Mouse (Mus musculus): ENCODE results near the gene Triap1.
"Not testable (repeated sequence)": the region's sequence is repeated elsewhere in the genome, so short reads cannot be mapped to it uniquely, and the experiment has no call there.

Triap1 gene

DNA sequence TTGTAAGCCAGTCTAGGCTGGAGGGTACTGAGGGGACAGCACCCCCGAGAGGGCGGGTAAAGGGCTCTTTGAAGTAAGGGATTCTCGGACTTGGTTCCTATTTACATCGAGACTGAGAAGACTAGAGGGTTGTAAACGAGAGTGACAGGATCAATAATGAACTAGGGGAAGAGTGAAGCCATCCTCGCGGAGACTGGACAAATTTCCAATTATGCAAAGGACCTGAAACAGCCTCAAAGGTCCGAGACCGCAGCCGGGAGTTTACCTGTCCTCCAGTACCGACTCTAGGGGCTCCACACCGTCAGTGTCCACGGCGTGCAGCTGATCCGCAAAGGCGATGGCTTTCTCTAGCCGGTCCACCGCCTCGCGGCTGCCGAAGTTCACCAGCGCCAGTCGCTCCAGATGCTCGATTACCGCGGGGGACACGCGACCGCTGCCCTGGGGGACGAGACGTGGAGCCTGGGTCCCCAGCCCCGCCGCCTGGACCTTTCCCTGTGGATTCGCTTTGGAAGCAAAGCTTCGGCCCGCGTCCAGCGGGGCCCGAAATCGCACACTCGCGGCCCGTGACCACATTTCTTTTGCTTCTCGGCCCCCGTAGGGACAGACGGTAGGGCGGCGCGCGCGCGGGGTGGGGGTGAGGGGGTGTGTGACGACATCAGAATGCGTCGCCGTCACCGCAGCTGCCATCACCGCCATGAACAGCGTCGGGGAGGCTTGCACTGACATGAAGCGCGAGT lies at the start of gene Triap1, which contains the start of gene Gatc:
TSS of gene Triap1 (plus strand) at position 649 of the 737 bp plus-strand sequence.
TSS of gene Gatc (minus strand) at position 602 of the 737 bp plus-strand sequence.
- DNase-seq (ENCODE audit: low read depth, low spot score): peak; percentile 94

DNA sequence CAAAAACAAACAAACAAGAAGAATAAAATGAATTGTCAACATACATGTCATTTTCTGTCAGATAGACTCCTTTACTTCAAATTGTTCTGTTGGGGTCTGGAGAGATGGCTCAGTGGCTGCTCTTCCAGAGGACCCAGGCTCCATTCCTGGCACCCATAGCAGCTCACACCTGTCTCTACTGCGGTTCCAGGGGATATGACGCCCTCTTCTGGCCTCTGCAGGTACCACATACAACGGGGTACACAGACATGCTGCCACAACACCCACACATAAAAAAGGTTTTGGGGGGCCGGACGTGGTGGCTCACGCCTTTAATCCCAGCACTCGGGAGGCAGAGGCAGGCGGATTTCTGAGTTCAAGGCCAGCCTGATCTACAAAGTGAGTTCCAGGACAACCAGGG lies 46.9 kb upstream of the Triap1 start:
- DNase-seq (ENCODE audit: low read depth, low spot score): peak; percentile 38

DNA sequence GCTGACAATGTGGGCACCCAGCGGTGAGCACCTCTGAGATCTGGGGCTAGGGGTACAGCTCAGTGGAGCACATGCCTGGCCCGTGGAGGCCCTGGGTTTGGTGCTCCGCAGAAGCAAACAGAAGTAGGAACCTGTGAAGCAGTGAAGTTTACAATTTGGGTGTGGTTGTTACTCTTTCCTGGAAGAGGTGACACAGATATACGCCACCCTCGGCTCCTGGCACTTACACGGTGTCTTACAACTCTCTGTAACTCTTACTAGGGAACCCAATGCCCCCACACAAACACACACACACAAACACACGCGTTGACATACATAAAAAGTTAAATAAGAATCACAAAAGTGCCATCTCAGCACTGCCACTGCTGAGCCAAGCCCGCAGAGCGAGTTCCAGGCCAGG lies 44.7 kb upstream of the Triap1 start:
- no peak for DNase-seq (ENCODE audit: low read depth, low spot score)

DNA sequence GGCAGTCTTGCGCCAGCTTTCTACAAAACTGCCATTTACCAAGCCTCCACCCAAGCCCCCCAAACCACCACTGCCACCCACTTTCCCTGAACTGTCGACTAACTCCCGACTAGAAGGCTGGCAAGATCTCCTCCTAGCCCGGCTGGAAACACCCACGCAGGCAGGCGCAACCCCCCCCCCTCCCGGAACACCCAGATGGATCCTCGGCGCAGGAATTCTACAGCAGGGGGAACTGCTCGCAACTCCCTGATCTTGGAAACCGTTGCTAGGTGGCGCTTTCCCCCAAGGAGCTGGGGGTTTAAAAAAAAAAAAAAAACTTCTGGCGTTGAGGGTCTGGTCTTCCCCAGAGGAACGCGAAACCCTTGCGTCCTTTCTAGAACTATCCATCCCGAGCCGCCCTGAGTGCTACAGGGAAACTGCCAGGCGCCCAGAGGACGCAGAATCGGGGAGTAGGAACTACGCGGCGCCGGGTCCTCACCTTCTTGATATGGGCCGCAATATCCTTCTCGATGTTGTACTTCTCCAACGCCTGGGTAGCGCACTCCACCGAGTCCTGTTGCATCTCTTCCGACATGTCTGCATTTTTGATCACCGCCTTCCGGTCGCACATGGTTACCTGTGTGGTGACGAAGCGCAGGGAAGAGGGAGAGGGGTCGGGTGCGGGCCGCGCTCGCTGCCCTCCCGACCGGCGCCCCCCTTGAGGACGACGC lies 40.8 kb upstream of the Triap1 start:
- DNase-seq (ENCODE audit: low read depth, low spot score): no peak

DNA sequence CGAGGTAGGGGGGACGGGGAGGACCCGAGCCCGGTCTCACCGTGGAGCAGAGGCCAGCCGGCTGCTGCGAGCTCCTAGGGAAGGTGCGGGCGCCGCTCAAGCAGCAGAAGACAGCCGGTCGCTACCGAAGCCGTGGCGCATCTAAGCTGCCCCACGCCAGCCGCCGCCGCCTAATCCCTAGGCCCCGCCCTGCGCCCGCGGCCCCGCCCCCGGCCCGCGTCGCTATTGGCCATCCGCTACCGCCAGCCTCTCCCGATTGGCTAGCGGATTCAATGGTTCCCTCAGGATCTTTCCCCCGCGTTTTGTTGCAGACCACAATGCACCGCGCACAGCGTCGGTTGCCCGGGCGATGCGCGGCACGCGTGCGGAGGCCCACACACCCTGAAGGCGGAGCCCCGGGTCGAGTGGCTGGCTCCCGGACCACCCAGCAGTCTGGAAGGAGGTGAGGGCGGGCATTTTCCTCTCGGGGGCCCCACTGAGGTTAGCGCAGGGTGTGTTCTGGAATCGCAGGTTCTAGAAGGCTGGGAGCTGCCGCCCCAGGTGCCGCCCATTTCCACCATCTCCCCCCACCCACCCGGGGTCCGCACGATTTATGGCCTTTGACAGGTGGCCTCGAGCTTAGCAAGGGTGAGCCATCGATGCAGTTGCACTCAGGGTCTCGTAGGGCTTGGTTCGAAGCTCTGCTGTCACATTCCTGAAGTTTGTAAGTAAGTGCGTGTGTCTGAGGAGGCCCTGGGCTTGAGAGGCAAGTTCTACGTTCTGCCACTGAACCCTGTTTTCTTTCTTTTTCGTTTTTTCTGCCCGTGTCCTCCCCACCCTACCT lies 40.0 kb upstream of the Triap1 start, which contains the start of gene Dynll1:
TSS of gene Dynll1 (minus strand) at position 208 of the 823 bp plus-strand sequence.
- peak; percentile 99 for DNase-seq (ENCODE audit: low read depth, low spot score)

DNA sequence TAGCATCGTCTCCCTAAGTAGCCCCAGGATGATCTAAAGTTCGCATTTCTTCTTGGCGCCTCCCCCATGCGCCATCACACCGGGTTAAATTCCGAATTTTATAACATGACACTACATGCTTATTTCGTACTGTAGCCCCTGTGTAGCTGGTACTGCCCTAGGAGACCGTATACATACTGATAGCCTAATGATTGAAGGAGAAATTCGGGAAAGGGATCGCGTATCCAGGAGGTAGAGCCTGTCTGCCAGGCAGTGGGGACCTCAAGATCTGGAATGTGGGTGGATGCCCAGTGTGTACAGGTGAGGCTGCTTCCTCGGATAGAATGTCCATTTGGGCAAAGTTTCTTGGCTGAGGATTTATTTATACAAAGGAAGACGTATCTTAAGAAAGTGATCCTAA lies 39.4 kb upstream of the Triap1 start:
- DNase-seq (ENCODE audit: low read depth, low spot score): no peak

DNA sequence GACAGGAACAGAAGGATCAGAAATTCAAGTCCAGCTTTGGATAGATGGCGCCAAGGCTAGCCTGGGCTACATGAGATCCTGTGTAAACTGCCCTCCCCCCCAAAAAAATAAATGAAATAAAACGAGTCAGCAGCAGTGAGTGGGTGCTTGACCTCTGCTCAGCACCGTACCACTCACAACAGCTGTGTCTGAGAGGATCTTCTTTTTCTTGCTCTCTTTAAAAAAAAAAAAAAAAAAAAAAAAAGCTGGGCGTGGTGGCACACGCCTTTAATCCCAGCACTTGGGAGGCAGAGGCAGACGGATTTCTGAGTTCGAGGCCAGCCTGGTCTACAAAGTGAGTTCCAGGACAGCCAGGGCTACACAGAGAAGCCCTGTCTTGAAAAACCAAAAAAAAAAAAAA lies 38.8 kb upstream of the Triap1 start:
- not testable (repeated sequence) for DNase-seq (ENCODE audit: low read depth, low spot score)

DNA sequence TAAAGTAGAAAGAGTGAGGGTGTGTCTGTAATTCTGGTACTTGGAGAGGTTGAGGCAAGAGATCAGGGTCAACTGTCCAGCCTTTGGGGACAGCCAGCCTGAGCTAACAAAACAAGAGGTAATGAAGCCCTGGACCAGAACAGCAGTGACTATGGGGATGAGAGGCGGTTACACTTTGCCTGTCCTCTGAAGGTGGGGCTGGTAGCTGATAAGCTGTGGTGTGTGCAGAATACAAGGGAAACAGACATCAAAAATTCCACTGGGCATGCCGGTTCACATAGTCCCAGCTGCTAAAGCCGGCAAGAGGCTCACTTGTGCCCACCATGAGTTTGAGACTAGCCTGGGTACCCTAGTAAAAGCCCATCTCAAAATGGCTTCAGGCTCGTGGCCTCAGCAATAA lies 28.7 kb upstream of the Triap1 start:
- no peak for DNase-seq (ENCODE audit: low read depth, low spot score)

DNA sequence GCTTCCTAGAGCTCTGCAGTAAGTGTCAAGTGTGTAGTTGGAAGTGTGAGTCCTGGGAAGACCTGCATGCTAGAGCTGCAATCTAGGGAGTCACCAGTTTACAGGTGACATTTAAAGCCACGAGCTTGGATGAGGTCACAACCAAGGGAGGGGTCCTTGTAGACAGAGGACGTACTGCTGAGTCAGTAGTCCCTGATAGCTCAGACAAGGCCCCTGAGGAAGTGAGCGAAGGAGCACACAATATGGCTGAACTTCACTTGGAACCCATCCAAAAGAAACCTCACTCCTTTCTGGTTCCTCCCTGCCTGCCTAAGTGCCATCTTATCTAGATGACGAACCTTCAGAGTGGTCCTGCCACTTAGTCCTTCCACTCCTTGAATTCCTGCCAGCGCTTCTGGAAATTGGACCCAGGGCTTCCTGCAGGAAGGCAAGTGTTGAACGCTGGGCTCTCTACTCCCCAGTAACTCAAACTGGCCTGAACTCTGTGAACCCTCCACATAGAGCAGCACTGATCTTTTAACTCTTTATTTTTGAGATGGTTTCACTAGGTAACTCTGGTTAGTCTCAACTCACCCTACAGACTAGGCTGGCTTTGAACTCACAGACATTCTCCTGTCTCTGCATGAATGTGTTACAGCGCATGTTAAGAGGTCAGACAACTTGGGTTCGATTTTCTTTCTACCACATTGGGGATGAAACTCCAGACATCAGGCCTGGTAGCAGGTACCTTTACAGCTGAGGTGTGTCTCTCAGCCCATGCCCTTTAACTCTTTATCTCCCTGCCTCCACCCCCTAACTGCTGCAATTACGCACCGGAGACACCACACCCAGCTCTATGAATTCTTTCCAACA lies 28.0 kb upstream of the Triap1 start:
- no peak for DNase-seq (ENCODE audit: low read depth, low spot score)

DNA sequence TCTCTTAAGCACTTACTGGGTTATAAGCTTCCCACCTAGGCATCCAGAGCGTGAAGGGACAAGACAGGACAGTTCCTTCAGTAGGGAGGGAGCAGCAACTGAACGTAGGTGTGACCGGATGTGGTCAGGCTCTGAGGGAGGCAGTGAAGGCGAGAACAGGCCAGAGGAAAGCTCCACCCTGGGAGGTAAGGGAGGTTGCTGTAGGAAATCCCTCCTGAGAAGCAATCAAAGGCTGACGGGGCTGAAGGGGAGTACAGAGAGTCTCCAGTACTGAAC lies 27.4 kb upstream of the Triap1 start:
- no peak for DNase-seq (ENCODE audit: low read depth, low spot score)

DNA sequence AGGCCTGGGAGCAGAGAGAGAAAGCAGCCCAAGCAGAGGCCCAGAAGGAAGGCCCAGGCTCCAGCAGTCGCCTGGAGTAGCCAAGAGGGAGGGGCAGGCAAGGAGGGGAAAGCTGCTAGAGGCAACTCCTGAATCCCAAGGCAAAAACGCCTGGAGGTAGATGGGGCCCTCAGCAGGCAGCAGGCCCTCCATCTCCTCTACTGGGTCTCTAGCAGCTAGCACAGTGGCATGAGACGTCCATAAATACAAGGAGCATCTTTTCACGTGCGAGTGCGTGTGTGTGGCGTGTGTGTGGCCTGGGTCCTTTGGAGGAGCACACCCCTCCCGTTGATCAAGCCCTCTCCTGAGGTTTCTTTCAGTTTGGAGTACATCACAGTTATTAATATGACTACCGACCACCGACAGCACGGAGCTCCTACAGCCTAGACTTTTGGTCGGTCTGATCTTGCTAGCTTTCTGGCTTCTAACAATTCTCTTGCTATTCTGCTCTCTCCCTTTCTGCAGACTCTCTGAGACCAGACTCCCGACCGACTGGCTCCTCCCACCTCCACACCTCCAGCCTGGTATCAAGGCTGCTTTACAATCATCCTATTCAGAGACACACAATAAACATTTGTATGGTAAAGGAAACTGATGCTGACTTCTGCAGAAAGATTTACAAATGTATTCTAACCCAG lies 23.9 kb upstream of the Triap1 start:
- DNase-seq (ENCODE audit: low read depth, low spot score): no peak

DNA sequence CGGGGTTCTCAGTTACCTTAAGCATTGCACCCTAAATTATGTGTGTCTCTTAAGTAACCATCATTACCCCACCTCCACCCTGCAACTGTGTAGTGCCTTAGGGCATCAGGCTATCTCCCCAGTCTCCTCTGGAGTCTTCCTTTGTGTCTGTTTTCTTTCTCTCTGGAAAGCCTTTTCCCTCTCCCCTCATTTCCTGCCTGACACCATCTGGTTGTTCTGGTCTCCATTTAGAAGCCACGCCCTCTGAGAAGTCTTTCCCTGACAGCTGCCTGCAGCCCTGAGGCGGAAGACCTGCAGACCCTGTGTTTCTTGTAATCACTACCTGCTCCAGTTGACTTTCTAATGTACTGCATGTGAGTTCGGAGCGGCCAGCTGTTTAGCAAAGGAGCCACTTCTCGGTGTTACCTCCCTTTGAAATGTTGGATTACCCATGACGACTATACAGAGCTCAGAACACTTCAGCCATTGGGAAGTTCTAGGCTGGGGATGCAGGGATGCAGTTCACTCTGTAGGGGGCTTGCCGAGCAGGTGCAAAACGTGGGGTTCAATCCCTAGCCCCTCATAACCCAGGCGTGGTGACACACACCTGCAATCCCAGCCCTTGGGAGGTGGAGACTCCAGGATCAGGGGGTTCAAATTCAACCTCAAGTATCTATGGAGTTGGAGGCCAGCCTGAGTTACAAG lies 23.2 kb upstream of the Triap1 start:
- DNase-seq (ENCODE audit: low read depth, low spot score): peak; percentile 40

DNA sequence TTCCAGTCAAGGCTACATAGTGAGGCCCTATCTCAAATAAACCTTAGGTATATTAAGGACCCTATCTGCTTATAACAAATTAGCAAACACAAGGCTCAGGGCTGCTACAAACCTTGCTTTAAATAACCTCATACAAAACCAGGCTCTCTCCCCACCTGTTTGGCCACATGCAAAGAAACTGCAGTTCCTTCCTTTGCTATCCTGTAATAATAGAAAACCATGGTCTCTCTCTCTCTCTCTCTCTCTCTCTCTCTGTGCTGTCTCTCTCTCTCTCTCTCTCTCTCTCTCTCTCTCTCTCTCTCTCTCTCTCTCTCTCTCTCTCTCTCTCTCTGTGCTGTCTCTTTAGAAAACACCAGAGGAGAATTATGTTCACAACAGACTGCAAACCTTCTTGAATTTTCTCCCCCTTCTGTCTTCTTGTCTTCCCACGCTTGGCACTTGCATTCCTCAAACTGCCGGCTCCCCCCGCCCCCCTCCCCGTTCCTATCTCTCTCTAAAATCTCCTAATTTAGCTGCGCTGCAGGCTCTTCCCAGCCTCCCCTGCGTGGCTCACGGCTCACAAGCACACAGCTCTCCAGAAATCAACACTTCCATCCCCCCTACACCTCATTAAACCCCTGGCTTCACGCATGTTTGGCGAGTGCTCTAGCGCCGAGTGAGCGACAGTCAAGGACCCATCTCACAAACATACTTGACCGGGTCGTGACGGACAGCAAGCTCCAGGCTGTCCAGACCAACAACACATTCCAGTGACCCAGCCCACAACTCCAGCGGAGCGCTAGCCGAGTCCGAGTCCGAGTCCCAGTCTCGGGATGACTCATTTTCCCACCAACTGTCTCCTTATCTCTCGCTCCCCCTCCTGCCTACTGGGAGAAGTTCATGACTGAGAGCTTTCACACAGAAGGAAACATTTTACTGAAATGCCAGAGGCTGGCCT lies 21.8 kb upstream of the Triap1 start:
- peak; percentile 58 for DNase-seq (ENCODE audit: low read depth, low spot score)

DNA sequence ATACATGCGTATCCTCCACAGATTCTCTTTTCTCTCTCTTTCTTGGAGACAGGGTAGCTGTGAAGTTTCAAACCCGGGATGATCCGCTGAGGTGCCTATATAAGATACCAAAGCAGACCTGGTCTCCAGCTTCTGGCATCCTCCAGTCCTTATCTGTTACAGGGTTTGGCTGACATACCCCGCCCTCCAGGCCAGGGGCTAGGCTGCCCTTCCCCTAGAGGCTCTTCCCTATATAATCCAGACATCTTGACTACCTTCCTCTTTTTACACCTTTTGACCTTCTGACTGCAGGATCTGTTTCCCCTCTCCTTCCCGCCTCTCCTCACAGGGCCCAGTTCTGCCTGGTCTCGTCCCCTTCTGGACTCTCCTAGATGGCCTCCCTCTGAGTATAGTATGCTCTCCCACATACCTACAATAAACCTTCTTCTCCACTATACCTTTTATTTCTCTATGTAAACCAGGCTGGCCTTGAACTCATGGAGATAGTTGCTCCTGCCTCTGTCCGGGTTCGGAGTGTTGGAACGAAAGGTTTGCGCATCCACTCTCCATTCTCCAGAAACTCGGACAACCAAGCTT lies 14.7 kb upstream of the Triap1 start:
- DNase-seq (ENCODE audit: low read depth, low spot score): no peak

DNA sequence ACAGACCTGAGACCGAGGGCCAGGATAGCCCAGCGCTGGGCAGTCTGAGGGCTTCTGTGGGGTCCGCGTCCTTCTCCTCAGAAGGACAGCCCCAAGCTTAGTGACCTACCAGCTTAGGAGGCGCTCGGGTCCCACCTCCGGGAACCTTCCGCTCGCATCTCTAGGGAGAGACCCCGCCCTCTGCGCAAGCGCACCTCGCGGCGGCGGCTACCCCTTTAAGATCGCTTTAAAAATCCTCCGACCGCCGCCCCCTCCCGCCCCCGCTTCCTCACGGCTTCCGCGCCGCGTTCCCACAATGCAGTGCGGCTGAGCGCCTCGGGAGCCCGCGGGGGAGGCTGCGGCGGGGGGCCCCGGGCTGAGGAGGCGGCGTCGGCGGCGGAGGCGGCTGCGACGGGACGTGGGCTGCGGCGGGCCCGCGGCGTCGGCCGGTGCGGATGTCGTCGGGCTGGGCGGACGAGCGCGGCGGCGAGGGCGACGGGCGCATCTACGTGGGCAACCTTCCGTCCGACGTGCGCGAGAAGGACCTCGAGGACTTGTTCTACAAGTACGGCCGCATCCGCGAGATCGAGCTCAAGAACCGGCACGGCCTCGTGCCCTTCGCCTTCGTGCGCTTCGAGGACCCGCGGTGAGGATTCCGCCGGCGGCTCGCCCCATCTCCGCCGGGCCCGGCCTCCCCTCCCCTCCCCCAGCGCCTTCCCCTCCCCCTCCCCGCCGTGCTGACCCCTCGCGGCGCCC lies 14.0 kb upstream of the Triap1 start, which contains the start of gene Srsf9:
TSS of gene Srsf9 (plus strand) at position 303 of the 735 bp plus-strand sequence.
- DNase-seq (ENCODE audit: low read depth, low spot score): peak; percentile 97

DNA sequence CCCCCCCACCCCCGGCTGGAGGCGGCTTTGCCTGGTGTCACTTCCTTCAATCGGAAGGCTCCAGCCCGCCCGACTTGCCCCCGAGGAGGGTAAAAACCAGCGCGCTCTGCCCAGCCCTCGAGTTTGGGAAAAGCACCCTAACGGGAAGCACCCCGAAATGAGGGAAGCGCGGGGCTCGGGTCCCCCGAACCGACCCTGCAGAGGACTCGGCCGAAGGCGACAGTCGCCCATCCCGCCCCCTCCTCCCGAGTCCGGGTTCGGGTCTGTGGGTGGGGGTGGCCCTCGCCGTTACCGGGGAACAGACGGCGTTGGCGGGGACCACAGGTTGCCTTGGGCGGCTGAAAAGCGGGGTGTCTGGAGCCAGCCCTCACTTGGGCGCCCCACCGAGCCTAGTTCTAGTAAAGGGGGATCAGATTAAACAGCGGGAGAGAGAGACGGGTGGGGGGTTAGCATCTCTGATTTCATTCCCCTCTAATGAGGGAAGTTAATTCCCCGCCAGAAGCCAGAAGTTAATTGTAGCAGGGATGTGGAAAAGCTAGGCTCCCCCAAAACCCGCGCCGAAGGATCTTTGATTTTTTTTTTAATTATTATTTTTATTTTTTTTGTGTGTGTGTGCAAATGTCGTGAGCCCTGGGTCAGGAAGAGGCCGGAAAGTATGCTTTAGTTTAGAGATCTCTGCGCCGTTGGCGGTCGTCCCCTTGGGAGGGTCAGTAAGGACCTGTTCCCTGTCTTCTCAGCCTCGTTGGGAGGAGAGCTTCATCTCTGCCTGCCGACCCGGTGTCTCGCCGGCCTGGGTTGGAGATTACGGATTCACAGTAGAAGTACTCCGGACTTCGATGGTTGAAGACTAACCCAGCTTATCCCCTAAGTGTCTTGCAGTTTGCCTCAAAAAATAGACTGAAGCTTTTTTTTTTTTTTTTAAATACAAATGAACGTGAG lies 13.1 kb upstream of the Triap1 start:
- DNase-seq (ENCODE audit: low read depth, low spot score): no peak

DNA sequence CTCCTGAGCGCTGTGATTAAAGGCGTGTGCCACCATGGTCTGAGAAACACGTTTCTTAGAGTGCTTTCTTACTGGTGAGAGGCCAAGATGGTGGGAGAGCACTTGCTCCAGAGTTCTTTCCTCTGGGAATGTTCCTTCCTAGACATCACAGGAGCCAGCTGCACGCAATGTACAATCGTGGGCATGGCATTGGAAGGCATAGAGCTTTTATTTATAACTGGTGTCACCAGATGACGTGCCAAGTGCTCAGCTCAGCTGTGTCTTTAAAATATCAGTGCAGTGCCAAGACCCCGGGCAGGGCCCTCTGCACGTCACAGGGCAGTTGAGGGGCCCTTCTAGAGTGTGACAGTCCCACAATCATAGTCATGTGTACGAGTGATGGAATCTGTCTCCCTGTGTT lies 10.1 kb upstream of the Triap1 start:
- no peak for DNase-seq (ENCODE audit: low read depth, low spot score)

Measured in CD4-positive, CD25-positive, alpha-beta regulatory T cell, adult 2 months (primary cell).